Mouse (Mus musculus) liver, embryonic 12.5 days (tissue): ENCODE measurements at regions not wholly inside any gene's neighbourhood (a gene's known extent, or its start where the extent isn't known, plus 50 kb on each side); places are given as distances from the start of the nearest gene placed in this dataset.

Source experiments
- ATAC-seq: fragments of 200-750 bp; cut with Nextera tagmentation; 2 replicates; pipeline ENCODE4 v1.8.0; 2017; ENCODE audit warnings: moderate number of reproducible peaks, mild to moderate bottlenecking, moderate library complexity
- H3K27ac ChIP-seq: fragments of 300-500 bp; sonication (generic); 2 replicates; pipeline ENCODE4 v1.5.1; 2016; ENCODE audit warnings: mild to moderate bottlenecking
- H3K27me3 ChIP-seq: fragments of 300-500 bp; sonication (generic); replicated peaks from 2 replicates; pipeline ENCODE4 v1.6.1; 2016; ENCODE audit warnings: mild to moderate bottlenecking, moderate library complexity
- H3K36me3 ChIP-seq: fragments of 300-500 bp; sonication (generic); 2 replicates; pipeline ENCODE4 v1.6.1; 2016; ENCODE audit warnings: mild to moderate bottlenecking, moderate library complexity
- H3K4me1 ChIP-seq: fragments of 300-500 bp; sonication (generic); 2 replicates; pipeline ENCODE4 v1.6.1; 2016
- H3K4me2 ChIP-seq: fragments of 300-500 bp; sonication (generic); 2 replicates; pipeline ENCODE4 v1.6.1; 2016; ENCODE audit warnings: mild to moderate bottlenecking, moderate library complexity
- H3K4me3 ChIP-seq: fragments of 300-500 bp; sonication (generic); 2 replicates; pipeline ENCODE4 v1.5.1; 2016; ENCODE audit warnings: mild to moderate bottlenecking, moderate library complexity
- H3K9ac ChIP-seq: fragments of 300-500 bp; sonication (generic); 2 replicates; pipeline ENCODE4 v1.6.1; 2016; ENCODE audit warnings: mild to moderate bottlenecking, moderate library complexity
- H3K9me3 ChIP-seq: fragments of 300-500 bp; sonication (generic); replicated peaks from 2 replicates; pipeline ENCODE4 v1.6.1; 2016; ENCODE audit warnings: mild to moderate bottlenecking, moderate library complexity
- WGBS: fragments of 180-500 bp; shearing (Covaris S2); methylation state at CpG from one replicate; pipeline ENCODE4 v1.1.7; 2016; ENCODE audit not compliant: insufficient replicate concordance; 5-methylcytosine and 5-hydroxymethylcytosine counted together

DNA sequence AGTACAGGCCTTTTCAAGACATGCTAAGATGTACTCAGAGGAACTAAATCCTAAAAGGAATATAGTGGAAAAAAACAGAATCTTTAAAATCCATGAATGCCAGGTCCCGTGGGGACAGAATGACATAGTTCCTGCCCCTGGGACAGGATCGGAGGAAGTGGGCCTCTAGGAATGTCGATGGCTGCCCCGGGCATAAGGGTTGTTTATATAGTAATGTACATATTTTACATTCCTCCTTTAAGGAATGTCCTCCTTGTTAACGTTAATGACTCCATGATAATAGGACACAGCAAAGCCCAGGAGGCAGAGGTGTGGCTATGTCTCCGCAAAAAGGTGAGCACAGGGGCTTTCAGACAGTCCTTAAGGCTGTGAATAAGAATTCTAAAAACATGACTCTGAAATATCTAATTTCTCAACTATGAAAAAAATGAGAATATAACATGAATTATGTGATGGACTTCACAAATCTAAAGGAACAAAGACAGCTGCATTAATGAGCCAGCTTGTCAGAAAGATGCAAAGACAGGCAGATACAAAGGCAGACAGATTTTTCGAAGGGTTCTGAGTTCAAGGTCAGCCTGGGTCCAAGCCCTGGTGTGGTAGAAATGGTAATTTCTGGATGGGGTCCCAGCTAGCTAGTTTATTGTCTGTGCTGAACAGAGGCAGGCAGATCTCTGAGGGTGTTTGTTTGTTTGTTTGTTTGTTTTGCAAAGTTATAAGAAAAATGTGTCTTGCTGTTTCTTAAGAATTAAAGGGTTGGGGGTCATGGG is 111.3 kb upstream of the Pcgf5 start:
- Histone ChIP-seq H3K36me3 (no peaks in the 10 kb centered on the region), H3K27ac (no peak overlapping the region), H3K4me1 (no peaks in the 10 kb centered on the region), H3K4me3 (no peak overlapping the region), H3K27me3 (no peaks in the 10 kb centered on the region), H3K9me3 (no peaks in the 10 kb centered on the region), H3K4me2 (no peak overlapping the region), H3K9ac (no peak overlapping the region)
- WGBS: 63% methylated on average over 7 of the region's 7 CpGs
- ATAC-seq: no peak

DNA sequence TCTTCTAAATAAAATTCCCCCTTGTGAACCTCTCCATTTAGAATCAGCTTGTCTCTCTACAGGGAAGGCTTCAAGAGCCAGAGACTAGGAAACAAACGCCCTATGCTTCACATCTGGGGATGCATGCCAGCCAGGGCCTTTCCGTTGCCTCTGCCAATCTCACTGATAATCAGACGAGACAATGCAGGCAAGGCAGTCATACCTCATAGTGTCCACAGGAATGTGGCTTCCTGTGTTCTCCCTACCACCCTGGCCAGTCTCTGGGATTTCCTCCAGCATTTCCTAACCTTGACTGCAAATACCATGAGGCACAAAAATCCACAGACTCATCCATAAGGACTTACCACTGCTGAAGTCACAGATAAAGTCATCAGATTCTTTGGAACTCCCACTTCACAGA is 110.4 kb upstream of the Pcgf5 start:
- H3K9ac ChIP-seq: no peak overlapping the region
- no peak overlapping the region for H3K27ac ChIP-seq
- no peaks in the 10 kb centered on the region for H3K36me3 ChIP-seq
- H3K4me1 ChIP-seq: no peaks in the 10 kb centered on the region
- 33% methylated on average over 3 of the region's 3 CpGs for WGBS
- H3K9me3 ChIP-seq: no peaks in the 10 kb centered on the region
- no peaks in the 10 kb centered on the region for H3K27me3 ChIP-seq
- no peak overlapping the region for H3K4me3 ChIP-seq
- H3K4me2 ChIP-seq: no peak overlapping the region
- ATAC-seq: no peak

DNA sequence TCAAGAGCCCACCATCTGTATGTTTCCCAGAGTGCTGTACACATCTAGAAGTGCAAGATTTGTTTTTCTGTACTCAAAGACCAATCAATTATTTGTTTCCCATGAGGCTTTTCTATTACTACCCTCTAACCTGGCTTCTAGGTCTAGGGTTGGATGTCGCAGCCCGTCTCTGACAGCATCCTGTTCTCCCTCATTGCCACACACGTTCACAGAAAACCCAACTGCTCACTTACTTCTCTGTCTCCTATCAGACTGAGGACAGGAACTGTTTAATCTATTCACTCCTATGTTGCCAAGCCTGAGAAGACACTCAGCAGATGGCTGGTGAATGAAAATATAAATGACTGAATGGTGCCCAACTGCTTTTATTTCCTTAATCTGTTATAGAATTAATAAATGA is 109.6 kb upstream of the Pcgf5 start:
- Histone ChIP-seq H3K4me2 (no peak overlapping the region), H3K9ac (no peak overlapping the region), H3K9me3 (no peaks in the 10 kb centered on the region), H3K4me3 (no peak overlapping the region), H3K27me3 (no peaks in the 10 kb centered on the region), H3K4me1 (no peaks in the 10 kb centered on the region), H3K27ac (no peak overlapping the region), H3K36me3 (no peaks in the 10 kb centered on the region)
- 35% methylated on average over 3 of the region's 3 CpGs for WGBS
- no peak for ATAC-seq

DNA sequence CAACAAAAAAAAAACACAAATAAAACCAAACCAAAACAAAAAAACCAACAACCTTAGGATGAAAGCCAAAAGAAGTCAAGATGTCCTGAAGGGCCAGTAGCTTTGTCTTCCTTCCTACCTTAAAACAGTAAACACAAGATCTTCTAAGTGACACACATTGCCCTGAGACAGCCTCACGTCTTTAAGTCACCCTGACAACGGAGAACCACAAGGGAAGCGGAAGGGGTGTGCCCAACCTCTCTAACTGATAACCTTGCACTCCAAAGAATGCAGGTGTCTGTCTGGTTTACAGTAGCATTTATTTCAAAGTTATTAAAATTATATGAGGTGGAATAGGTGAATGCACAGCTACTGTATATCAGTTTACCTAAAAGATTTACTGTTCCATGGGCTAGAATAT is 105.7 kb upstream of the Pcgf5 start:
- H3K9me3 ChIP-seq: peaks cover 5% of the 10 kb centered on the region; the same call in 1 of the 2 replicates

DNA sequence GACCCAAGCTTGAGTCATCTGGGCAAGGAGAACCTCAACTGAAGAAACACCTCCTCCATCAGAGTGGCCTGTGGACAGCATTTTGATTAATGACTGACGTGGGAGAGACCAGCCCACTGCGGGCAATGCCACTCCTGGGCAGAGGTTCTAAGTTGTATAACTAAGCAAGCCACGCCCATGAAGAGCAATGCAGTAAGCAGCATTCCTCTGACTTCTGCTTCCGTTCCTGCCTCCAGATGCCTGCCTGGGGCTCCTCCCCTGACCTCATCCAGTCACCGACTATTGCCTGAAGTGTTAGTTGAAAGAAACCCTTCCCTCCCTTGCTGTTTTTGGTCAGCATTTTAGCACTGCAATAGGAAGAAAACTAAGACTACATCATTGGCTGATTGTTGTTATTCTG is 105.2 kb upstream of the Pcgf5 start:
- H3K4me2 ChIP-seq: no peak overlapping the region
- no peak overlapping the region for H3K9ac ChIP-seq
- H3K36me3 ChIP-seq: no peaks in the 10 kb centered on the region
- no peaks in the 10 kb centered on the region for H3K4me1 ChIP-seq
- ATAC-seq: no peak
- peaks cover 10% of the 10 kb centered on the region; the same call in 1 of the 2 replicates for H3K9me3 ChIP-seq
- H3K27ac ChIP-seq: no peak overlapping the region
- WGBS: 52% methylated on average over 5 of the region's 5 CpGs
- H3K27me3 ChIP-seq: no peaks in the 10 kb centered on the region
- H3K4me3 ChIP-seq: no peak overlapping the region

More for the DNA sequence above, 105.7 kb upstream of the Pcgf5 start:
- Histone ChIP-seq H3K27ac (no peak overlapping the region), H3K4me1 (no peaks in the 10 kb centered on the region), H3K27me3 (no peaks in the 10 kb centered on the region), H3K4me2 (no peak overlapping the region), H3K9ac (no peak overlapping the region), H3K4me3 (no peak overlapping the region), H3K36me3 (no peaks in the 10 kb centered on the region)
- WGBS: 33% methylated on average over 3 of the region's 3 CpGs
- ATAC-seq: no peak

DNA sequence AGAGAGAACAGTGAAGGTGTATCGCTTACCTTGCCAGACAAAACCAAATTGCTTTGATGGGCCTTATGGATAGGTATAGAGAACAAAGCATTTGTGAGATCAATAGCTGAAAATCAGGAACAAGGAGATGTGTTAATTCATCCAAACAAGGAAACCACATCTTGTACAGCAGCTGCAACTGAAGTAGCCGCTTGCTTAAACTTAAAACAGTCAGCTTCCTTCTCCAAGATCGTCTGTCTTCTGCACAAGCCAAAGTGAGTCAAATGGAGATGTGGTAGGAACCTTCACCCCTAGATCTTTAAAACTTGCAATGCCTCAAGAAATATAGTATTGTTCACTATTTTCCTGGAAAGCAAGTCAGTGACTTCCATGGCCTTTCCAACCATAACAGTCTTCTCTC is 95.6 kb upstream of the Pcgf5 start:
- 64% methylated on average over 3 of the region's 3 CpGs for WGBS

DNA sequence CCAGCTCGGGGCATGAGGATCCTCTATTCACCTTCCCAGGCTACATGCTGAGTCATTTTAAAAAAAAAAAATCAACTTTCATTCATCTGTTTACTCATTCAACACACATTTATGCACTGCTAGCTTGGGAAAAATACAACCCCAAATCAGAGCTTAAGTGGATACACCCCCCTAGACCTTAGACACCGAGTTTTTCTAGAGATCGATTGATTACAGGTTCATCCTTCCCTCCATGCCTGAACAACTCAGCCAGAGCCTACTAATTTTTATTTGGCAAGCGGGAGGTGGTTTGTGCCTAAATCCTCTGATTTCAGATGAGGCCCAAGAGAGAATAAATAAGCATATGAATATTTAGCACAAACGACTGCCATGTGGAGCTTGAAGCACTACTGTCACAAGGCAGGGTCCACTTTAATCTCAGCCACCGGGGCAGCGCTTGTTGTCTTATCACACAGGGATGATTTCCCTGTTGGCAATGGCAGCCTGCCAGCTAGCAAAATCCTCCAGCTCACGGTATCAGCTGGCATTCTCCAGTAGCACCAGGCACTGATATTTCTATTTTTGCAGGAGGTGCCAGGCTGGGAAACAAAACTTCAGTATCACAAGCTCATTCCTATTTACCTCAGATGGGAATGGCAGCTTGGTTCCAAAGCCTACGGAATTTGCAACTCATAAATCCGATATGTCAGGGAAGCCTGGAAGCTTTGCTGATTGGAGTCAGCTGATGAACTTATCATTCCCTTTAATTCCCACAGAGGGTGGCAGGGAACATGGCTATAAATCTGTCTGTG is 90.2 kb upstream of the Pcgf5 start:
- no peaks in the 10 kb centered on the region for H3K27me3 ChIP-seq
- no peaks in the 10 kb centered on the region for H3K9me3 ChIP-seq
- no peak overlapping the region for H3K27ac ChIP-seq
- H3K4me2 ChIP-seq: no peak overlapping the region
- 55% methylated on average over 10 of the region's 10 CpGs for WGBS
- no peaks in the 10 kb centered on the region for H3K36me3 ChIP-seq
- H3K9ac ChIP-seq: no peak overlapping the region
- no peak for ATAC-seq
- no peak overlapping the region for H3K4me3 ChIP-seq
- H3K4me1 ChIP-seq: no peaks in the 10 kb centered on the region

More for the DNA sequence above, 95.6 kb upstream of the Pcgf5 start:
- Histone ChIP-seq H3K9me3 (peaks cover 3% of the 10 kb centered on the region; the same call in 1 of the 2 replicates), H3K27ac (no peak overlapping the region), H3K9ac (no peak overlapping the region), H3K4me1 (no peaks in the 10 kb centered on the region), H3K36me3 (no peaks in the 10 kb centered on the region), H3K4me3 (no peak overlapping the region), H3K4me2 (no peak overlapping the region), H3K27me3 (no peaks in the 10 kb centered on the region)
- ATAC-seq: no peak

DNA sequence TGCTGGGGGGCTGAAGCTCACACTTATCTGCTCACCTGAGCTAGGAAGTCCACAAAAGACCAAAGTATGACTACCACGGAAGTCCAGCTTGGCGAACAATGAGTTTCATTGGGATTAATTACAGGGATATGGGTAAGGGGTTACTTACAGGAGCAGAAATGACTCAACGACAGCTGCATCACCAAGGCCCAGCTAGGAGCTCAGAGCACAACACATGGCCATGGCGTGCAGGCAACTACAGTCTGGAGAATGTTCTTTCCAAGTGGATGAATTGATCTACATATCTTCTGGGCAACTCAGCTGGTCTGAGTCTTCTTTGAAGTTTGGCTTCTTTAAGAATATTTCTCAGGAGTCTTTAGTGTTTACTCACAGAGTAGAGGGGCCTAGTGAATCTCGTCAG is 86.3 kb upstream of the Pcgf5 start:
- no peaks in the 10 kb centered on the region for H3K4me1 ChIP-seq
- ATAC-seq: no peak
- no peaks in the 10 kb centered on the region for H3K9me3 ChIP-seq
- H3K27me3 ChIP-seq: no peaks in the 10 kb centered on the region
- no peaks in the 10 kb centered on the region for H3K36me3 ChIP-seq
- H3K27ac ChIP-seq: no peak overlapping the region
- H3K4me3 ChIP-seq: no peak overlapping the region
- H3K9ac ChIP-seq: no peak overlapping the region
- WGBS: 73% methylated on average over 5 of the region's 5 CpGs
- no peak overlapping the region for H3K4me2 ChIP-seq

DNA sequence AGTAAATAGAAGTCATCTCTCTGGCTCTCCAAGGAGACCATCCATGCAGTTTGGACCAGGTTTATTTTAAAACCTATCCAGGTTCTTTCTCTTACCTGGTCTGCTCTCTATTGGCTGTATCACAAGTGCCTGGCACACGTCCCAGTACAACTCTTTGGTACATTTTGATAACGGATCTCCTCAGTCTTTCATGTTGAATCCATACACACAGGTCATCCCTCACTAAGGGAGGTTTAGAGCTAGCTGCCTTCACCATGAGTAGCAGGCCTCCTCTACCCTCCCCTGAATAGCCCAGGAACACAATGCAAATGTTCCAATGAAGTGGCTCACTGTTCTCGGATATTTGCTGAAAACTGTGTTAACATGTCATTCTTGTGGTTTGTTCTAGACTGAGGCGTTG is 84.2 kb upstream of the Pcgf5 start:
- no peak overlapping the region for H3K4me3 ChIP-seq
- H3K36me3 ChIP-seq: no peaks in the 10 kb centered on the region
- H3K27ac ChIP-seq: no peak overlapping the region
- no peaks in the 10 kb centered on the region for H3K27me3 ChIP-seq
- WGBS: 52% methylated on average over 4 of the region's 4 CpGs
- H3K9ac ChIP-seq: no peak overlapping the region
- H3K4me2 ChIP-seq: no peak overlapping the region
- no peaks in the 10 kb centered on the region for H3K4me1 ChIP-seq
- H3K9me3 ChIP-seq: no peaks in the 10 kb centered on the region
- no peak for ATAC-seq

DNA sequence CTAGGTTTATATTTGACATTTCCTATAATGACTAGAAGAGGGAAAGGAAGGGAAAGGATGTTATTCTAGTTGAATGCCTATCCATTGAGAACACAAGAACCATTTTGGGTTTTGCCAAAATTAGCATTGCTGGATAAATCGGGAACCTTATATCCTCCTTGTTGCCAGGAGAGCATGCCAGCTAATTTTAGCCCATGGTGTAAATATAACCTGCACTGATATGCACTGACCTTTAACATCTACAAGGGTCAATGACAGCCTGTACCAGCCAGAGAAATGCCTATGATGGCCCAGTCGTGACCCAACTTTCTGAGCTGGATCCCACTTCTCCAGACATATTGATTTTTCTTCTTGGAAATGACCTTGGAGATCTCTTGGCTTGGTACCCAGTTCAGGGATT is 83.7 kb upstream of the Pcgf5 start:
- no peak overlapping the region for H3K4me3 ChIP-seq
- H3K4me2 ChIP-seq: no peak overlapping the region
- H3K4me1 ChIP-seq: no peaks in the 10 kb centered on the region
- no peaks in the 10 kb centered on the region for H3K9me3 ChIP-seq
- no peak overlapping the region for H3K9ac ChIP-seq
- H3K36me3 ChIP-seq: no peaks in the 10 kb centered on the region
- 57% methylated on average over 2 of the region's 2 CpGs for WGBS
- H3K27me3 ChIP-seq: no peaks in the 10 kb centered on the region
- H3K27ac ChIP-seq: no peak overlapping the region
- ATAC-seq: no peak

DNA sequence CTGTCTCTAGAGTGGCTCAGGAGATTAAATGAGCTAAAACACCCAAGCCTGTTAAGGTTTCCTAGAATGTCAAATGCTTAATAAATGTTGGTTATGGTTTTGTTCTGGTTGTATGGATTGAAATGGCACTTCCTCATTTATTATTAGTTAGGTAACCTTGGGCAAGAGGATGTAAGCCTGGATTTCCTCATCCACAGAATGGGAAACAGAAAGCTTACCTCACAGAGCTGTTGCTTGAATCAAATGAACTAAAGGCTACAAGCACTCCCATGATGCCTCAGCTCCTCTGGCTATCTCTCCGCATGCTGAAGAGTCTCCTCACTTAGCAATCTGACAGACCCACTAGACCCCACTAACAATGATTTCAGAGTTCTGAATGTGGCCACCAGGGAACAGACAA is 82.8 kb upstream of the Pcgf5 start:
- no peaks in the 10 kb centered on the region for H3K27me3 ChIP-seq
- 70% methylated on average over 1 of the region's 1 CpGs for WGBS
- H3K9me3 ChIP-seq: no peaks in the 10 kb centered on the region
- H3K4me3 ChIP-seq: no peak overlapping the region
- no peaks in the 10 kb centered on the region for H3K4me1 ChIP-seq
- no peak overlapping the region for H3K27ac ChIP-seq
- H3K4me2 ChIP-seq: no peak overlapping the region
- ATAC-seq: no peak
- H3K36me3 ChIP-seq: no peaks in the 10 kb centered on the region
- no peak overlapping the region for H3K9ac ChIP-seq

DNA sequence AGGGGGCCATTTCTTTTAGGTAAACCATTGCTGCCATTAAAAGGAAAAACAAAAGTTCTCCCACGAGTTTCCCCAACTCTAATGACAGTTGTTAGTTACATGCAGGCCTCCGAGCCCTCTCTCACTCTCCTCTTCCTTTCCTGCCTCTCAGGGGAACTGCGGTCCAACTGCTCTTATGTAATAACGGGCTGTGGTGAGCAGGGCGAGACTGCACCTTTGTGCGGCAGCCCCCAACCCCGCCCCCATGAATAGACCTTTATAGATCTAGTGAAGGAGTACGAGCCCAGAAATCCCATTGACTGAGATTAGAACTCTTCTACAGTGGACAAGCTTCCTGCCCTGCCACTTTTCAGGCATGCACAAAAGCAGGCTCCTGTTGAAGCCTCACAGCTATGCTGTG is 81.8 kb upstream of the Pcgf5 start:
- 23% methylated on average over 8 of the region's 8 CpGs for WGBS
- Histone ChIP-seq H3K9me3 (no peaks in the 10 kb centered on the region), H3K9ac (no peak overlapping the region), H3K27me3 (no peaks in the 10 kb centered on the region), H3K4me1 (no peaks in the 10 kb centered on the region), H3K4me3 (no peak overlapping the region), H3K36me3 (no peaks in the 10 kb centered on the region), H3K4me2 (no peak overlapping the region), H3K27ac (no peak overlapping the region)
- ATAC-seq: no peak
